Mouse (Mus musculus) heart, embryonic 15.5 days (tissue): ENCODE results near the gene Gm6793. TPM values are rescaled to one million over a fixed set of nuclear protein-coding genes. Genes with fewer than 3 reads are reported as not detected.

ENCODE experiments used
- polyA plus RNA-seq: library from polyadenylated mRNA; unstranded; fragments of >200 nt; fragmentation: Nextera tagmentation; extraction: Ambion mirVana; gene quantifications from 2 replicates; pipeline ENCODE4 v1.2.1, GENCODE M21; 2015

Gene Gm6793
- polyA plus RNA-seq, 1 experiment from 2014 or later: 0.33 TPM

Other genes with a start within 250 kb of the Gm6793 start
- 117 and 122 TPM in 2 replicates for gene Cfdp1, start 160.7 kb downstream of the Gm6793 start, polyA plus RNA-seq
- 3.8 and 4.4 TPM in 2 replicates for gene Tmem170, start 138.3 kb downstream of the Gm6793 start, polyA plus RNA-seq
- gene Chst5, start 104.6 kb downstream of the Gm6793 start, polyA plus RNA-seq: 0.23 and 1.1 TPM in 2 replicates
- 3.9 and 5.6 TPM in 2 replicates for gene Tmem231, start 81.2 kb downstream of the Gm6793 start, polyA plus RNA-seq
- 207 and 220 TPM in 2 replicates for gene Gabarapl2, start 74.3 kb downstream of the Gm6793 start, polyA plus RNA-seq
- 4.8 and 6.1 TPM in 2 replicates for gene Adat1, start 22.7 kb downstream of the Gm6793 start, polyA plus RNA-seq
- 114 and 131 TPM in 2 replicates for gene Kars, start 3.7 kb downstream of the Gm6793 start, polyA plus RNA-seq
- gene Terf2ip, start 3.6 kb downstream of the Gm6793 start, polyA plus RNA-seq: 15.6 and 18.0 TPM in 2 replicates